In the genomic region with DNA sequence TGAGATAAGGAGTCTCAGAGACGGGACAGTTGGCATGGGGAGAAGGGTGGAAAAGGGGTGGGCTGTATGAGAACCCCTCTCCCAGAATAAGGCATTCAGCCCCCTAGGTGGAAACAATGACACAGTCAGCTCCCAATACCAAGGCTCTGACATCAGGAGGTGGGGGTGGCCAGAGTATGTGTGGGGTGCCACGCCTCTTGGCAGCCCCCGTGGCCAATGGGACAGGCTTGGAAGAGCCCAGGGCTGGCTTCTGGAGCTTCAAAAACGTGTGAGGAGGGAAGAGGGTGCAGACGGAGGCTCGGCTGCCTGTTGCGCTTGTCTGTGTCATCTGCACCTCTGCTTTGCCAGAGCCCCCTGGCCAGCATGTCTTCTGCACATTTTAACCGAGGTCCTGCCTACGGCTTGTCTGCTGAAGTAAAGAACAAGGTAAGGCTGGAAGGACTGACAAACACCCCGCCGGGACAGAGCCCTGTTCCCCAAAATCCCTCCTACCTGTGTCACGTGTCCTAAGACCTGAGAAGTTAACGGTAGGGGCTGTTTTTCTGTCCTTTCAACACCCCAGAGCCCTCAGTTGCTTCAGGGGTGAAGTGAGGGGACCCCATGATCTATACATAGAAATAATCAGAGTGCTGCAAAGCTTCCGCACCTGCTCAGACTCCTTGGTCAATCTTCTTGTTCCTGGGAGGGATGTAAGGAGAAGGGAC, we compare ENCODE assay signal across 8 mouse cellular contexts. TPM values are rescaled to one million over a fixed set of nuclear protein-coding genes. Genes with fewer than 3 reads are reported as not detected.
A peak's percentile ranks its signal among the peaks of the same experiment; 100 is the strongest.
DNase-seq lines count a peak whose midpoint lies in the region; ATAC-seq and TF ChIP-seq lines count a peak whose summit lies in the region.

TSS of gene Cnn1 (plus strand) at position 224 of the 704 bp plus-strand sequence.

- H3K27me3 ChIP-seq in testis, adult 2 months (ENCODE audit: control insufficient read depth, insufficient read depth, low read length) = no peaks in the 10 kb centered on the region
- no peaks in the 10 kb centered on the region for H3K27me3 ChIP-seq in stomach, postnatal 0 days (ENCODE audit: control insufficient read depth, insufficient read depth, low read length)

- TF ChIP-seq CTCF in testis, adult 2 months (IDR thresholded peaks at IDR 0.05; ENCODE audit: control insufficient read depth, insufficient read depth, insufficient replicate concordance, low read depth, low read length) = no peak
- TF ChIP-seq CTCF in stomach, postnatal 0 days (IDR thresholded peaks at IDR 0.05; ENCODE audit: low read depth) = no peak

- no peak for TF ChIP-seq POLR2A in testis, adult 2 months (IDR thresholded peaks at IDR 0.05; ENCODE audit: control insufficient read depth, low read depth, low read length)

- no peaks in the 10 kb centered on the region for H3K9me3 ChIP-seq in stomach, postnatal 0 days (ENCODE audit: control insufficient read depth, low read length)

- peak within 1 kb of the TSS; percentile 46 for H3K4me2 ChIP-seq in stomach, postnatal 0 days (replicated peaks; ENCODE audit: low read depth)

- ATAC-seq in stomach, postnatal 0 days (ENCODE audit: low FRiP score, low TSS enrichment) = peak; percentile 67

- TF ChIP-seq EP300 in stomach, postnatal 0 days (optimal IDR thresholded peaks at IDR 0.05) = no peak

- peak; percentile 58 for DNase-seq in adrenal gland, postnatal 14 days
- no peak for DNase-seq in adrenal gland, adult 18-20 months (ENCODE audit: low spot score in 2 of 2)
- DNase-seq in testis, postnatal 14 days (ENCODE audit: low spot score) = no peak
- DNase-seq in kidney, postnatal 10 days = peak; percentile 47
- DNase-seq in stomach, postnatal 0 days (ENCODE audit: low spot score) = peak; percentile 58
- DNase-seq in frontal cortex, postnatal 10 days (ENCODE audit: low spot score in 2 of 2) = no peak
- no peak for DNase-seq in frontal cortex, adult 2 months (ENCODE audit: extremely low spot score in 1 of 2, low spot score in 1 of 2)

- peak within 1 kb of the TSS; percentile 60 for H3K9ac ChIP-seq in stomach, postnatal 0 days (ENCODE audit: low read length)

- H3K4me3 ChIP-seq in testis, adult 2 months (ENCODE audit: control insufficient read depth, low read depth, low read length) = peak within 1 kb of the TSS; percentile 66
- peak within 1 kb of the TSS; percentile 31 for H3K4me3 ChIP-seq in stomach, postnatal 0 days (ENCODE audit: low read depth, low read length)

- H3K4me1 ChIP-seq in testis, adult 2 months (ENCODE audit: control insufficient read depth, insufficient read depth, low read length) = peaks cover 7% of the 10 kb centered on the region; the same call in 1 of the 2 replicates
- H3K4me1 ChIP-seq in stomach, postnatal 0 days (replicated peaks; ENCODE audit: control insufficient read depth, insufficient read depth) = no peaks in the 10 kb centered on the region

- H3K27ac ChIP-seq in testis, adult 2 months (ENCODE audit: control insufficient read depth, insufficient read depth, low read depth, low read length) = peak within 1 kb of the TSS; percentile 21; the same call in 1 of the 2 replicates
- peak within 1 kb of the TSS; percentile 88 for H3K27ac ChIP-seq in stomach, postnatal 0 days (replicated peaks)

- no peaks in the 10 kb centered on the region for H3K36me3 ChIP-seq in testis, adult 2 months (ENCODE audit: control insufficient read depth, insufficient read depth, low read length)
- H3K36me3 ChIP-seq in stomach, postnatal 0 days (ENCODE audit: control insufficient read depth, insufficient read depth, low read length) = no peaks in the 10 kb centered on the region

- WGBS in stomach, postnatal 0 days = 7% methylated on average over 14 of the region's 14 CpGs

RNA-seq across cellular contexts. Expression of gene Cnn1, which starts in this region (rescaled TPM):
- 0.56 and 7.1 TPM in 2 replicates for total RNA-seq in adrenal gland, postnatal 14 days (2021)
- 1 to 10 TPM in 1 of 2 experiments, under 1 TPM in 1; 0.99 to 2.7 TPM for total RNA-seq in adrenal gland, adult 18-20 months (2021)
- polyA plus RNA-seq in testis, adult 2 months (2012; rRNA removed) = 5.8 and 22.3 TPM in 2 replicates
- 851 and 1,082 TPM in 2 replicates for polyA plus RNA-seq in stomach, postnatal 0 days (2015; fragmentation: Nextera tagmentation; extraction: Ambion mirVana)
- 1.4 and 2.3 TPM in 2 replicates for polyA plus RNA-seq in frontal cortex, adult 2 months (2012; rRNA removed)

Comparison
In these comparisons a context has a peak if more than half of its experiments do, and no peak if none do; other contexts are left out.
1. RNA of gene Cnn1 (polyA plus RNA-seq): 851 to 1,082 TPM in stomach, postnatal 0 days; 5.8 to 22.3 TPM in testis, adult 2 months and 1.4 to 2.3 TPM in frontal cortex, adult 2 months; every median in the first group is over 10 times any median in the second.
2. DNase-seq: peak in adrenal gland, postnatal 14 days (single experiment), kidney, postnatal 10 days (single experiment) and stomach, postnatal 0 days (single experiment); none in adrenal gland, adult 18-20 months (0 of 2), testis, postnatal 14 days (single experiment), frontal cortex, postnatal 10 days (0 of 2) and frontal cortex, adult 2 months (0 of 2).